Mouse (Mus musculus) embryonic fibroblast, embryonic 13.5 days (primary cell): ENCODE data around the gene Zfhx3. TPM values are rescaled to one million over a fixed set of nuclear protein-coding genes. Genes with fewer than 3 reads are reported as not detected.
A peak's percentile ranks its signal among the peaks of the same experiment; 100 is the strongest.

Experiments
- H3K27ac ChIP-seq: 2 replicates; pipeline ENCODE4 v1.5.1; 2012; ENCODE audit warnings: low read length, control low read depth, inconsistent platforms; ENCODE audit not compliant: insufficient read depth
- H3K4me1 ChIP-seq: 2 replicates; pipeline ENCODE4 v1.6.1; 2011; ENCODE audit warnings: low read length; ENCODE audit not compliant: control insufficient read depth, insufficient read depth
- H3K4me3 ChIP-seq: 2 replicates; pipeline ENCODE4 v1.5.1; 2011; ENCODE audit warnings: mild to moderate bottlenecking, control low read depth, low read length; ENCODE audit not compliant: insufficient read depth
- CTCF ChIP-seq: IDR thresholded peaks from 2 replicates; pipeline ENCODE4 v1.5.1; 2011; ENCODE audit warnings: mild to moderate bottlenecking, control low read depth, low read length, moderate library complexity, borderline replicate concordance; ENCODE audit not compliant: insufficient read depth
- POLR2A ChIP-seq: IDR thresholded peaks from 2 replicates; pipeline ENCODE4 v1.6.1; 2011; ENCODE audit warnings: low read depth, mild to moderate bottlenecking, control low read depth, low read length, moderate library complexity
- polyA plus RNA-seq: library from polyadenylated mRNA; stranded (reverse); fragments of >200 nt; gene quantifications from 2 replicates; pipeline ENCODE4 v1.2.4, GENCODE M21; 2011; ENCODE audit warnings: low read depth; ENCODE audit not compliant: missing spikeins, insufficient read length

Zfhx3 gene
- polyA plus RNA-seq, 1 experiment, result 30.6 TPM

DNA sequence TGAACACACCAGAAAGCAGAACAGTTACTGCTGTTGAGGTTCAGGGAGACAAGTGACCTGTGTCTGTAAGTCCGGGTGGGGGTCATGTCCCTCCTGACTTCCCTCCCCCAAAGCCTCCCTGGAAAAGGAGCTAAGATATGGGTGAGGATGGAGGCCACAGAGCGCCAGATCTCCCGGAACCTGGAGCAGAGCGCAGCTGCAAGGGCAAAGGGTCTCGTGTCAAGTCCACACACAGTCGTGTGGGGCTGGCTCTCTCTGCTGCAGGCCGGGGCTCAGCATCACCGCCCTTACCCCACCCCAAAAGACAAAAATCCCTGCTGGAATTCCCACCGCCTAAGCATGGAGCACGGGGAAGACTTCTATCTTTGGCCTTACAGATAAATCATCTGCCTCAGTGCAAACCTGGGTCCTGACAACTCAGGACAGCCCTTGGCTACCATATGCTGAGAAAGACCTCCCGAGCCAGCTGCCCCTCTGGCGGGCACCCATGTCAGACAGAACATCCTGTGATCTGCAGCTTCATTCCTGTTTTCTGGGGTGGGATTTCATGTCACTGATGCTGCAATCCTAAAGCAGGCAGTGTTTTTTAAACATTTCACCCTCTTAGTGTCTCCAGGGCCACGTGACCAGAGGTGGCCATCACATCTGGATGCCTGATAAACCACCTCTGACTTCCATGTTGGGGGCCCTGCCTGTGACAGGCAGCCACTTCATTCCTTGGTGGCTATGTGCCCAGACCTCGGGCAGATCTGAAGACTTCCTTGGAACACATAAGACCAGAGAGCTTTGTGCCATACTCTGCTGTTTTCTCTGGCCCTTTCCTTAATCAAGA is 926.0 kb downstream of the Zfhx3 start:
- H3K27ac ChIP-seq, result no peak overlapping the region
- no peak overlapping the region for H3K4me3 ChIP-seq
- H3K4me1 ChIP-seq, result no peaks in the 10 kb centered on the region
- TF ChIP-seq POLR2A (no peak), CTCF (no peak)

DNA sequence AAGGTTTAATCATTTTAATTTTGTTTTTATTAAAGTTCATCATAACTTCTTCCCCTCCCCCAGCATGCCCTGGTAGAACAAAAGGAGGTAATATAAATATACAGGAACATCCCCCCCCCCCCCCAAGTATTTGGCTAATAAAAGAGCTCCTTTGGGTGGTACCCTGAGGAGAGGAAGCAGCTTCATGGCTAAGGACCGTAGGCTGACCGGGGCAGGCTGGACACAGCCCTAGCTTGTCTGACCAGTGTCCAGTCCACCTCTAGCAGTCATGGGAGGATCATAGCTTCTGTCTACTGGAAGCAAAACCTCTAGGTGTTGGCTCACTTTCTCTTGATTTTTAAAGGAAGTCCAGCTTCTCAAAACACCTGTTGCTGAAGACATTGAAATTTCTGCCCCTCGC is 927.0 kb downstream of the Zfhx3 start:
- Histone ChIP-seq H3K4me1 (no peaks in the 10 kb centered on the region), H3K27ac (no peak overlapping the region), H3K4me3 (no peak overlapping the region)
- no peak for TF ChIP-seq CTCF
- TF ChIP-seq POLR2A, result no peak

DNA sequence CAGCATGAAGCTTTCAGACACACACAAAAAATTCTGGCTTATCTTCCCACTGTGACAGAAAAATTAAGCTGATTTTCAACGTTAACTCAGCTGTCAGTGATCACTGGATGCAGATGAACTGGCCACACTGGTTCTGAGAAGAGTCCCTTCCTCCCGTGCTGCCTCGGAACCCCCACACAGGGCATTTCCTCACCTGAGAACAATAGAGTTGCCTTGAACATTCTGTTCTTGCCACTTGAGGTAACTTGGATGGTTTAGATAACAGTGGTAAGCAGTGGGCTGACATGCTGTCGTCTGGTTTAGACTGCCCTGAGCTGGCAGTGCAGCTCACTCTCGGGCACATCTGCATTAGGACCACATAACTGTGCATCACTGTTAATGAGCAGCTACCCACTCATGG is 927.5 kb downstream of the Zfhx3 start:
- no peak for TF ChIP-seq CTCF
- Histone ChIP-seq H3K4me3 (no peak overlapping the region), H3K27ac (no peak overlapping the region), H3K4me1 (no peaks in the 10 kb centered on the region)

- Histone ChIP-seq H3K4me1 (no peaks in the 10 kb centered on the region), H3K4me3 (no peak overlapping the region), H3K27ac (no peak overlapping the region)
- TF ChIP-seq CTCF, result no peak
- TF ChIP-seq POLR2A, result no peak
Measured at GRCm38 (mm10) chr8:108870371-108870770, 927.9 kb downstream of the Zfhx3 start.

DNA sequence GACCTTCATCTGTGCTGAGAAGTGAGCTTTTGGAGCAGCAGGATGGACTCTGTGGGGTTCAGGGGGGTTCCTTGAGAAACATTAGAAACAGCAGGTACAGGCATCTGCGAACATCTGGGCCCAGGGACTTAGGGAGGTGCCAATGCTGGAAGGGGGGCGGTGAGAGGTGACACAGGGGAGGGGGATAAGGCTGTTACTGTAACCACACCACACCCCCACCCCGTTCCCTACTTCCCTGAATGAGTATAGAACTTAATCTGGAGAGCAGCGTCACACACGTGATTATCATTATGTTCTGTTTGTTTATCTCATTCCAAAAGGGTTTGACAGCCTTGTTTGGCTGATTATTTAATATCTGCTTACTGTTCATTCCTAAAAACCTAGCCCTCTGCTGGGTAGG is 933.3 kb downstream of the Zfhx3 start:
- Histone ChIP-seq H3K4me1 (no peaks in the 10 kb centered on the region), H3K4me3 (no peak overlapping the region), H3K27ac (no peak overlapping the region)
- TF ChIP-seq CTCF (no peak), POLR2A (no peak)

DNA sequence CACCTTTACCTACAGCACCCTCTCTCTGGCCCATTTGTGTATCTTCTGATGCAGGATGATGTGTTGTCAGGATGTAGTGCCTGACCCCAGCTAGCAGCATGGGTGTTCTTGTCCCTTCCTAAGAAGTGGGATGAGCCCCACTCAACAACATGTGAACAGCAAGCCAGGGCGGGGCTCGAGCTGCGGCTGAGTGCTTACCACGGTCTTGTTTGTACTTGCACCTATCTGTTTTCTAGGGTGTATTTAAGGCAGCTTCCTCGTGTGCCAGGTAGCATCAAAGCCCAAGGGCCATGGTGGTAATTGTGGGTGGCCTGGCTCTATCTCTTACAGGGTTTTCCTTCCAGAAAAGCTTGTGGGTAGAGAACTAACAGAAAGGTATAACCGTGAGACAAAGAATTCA is 937.7 kb downstream of the Zfhx3 start:
- Histone ChIP-seq H3K27ac (no peak overlapping the region), H3K4me3 (no peak overlapping the region), H3K4me1 (no peaks in the 10 kb centered on the region; the same call in 1 of the 2 replicates)
- TF ChIP-seq CTCF (no peak), POLR2A (no peak)

DNA sequence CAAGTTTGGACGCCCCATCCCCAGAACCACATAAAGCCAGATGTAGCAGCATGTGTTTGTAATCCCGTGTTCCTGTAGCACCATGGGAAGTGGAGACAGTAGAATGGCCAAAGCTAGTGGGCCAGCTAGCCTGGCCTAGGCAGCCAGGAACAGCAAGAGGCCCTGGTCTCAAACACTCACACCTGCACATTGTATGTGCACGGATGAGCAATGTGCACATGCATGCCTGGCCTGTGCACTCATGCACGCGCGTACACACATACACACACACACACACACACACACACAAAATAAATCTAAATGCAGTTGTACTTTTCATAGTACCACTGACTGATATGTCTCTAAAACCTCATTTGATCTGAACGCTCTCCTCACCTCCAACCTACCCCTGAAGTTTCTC is 938.9 kb downstream of the Zfhx3 start:
- no peak overlapping the region for H3K4me3 ChIP-seq
- H3K4me1 ChIP-seq, result no peaks in the 10 kb centered on the region; the same call in 1 of the 2 replicates
- H3K27ac ChIP-seq, result no peak overlapping the region
- TF ChIP-seq CTCF (no peak), POLR2A (no peak)

- Histone ChIP-seq H3K27ac (no peak overlapping the region), H3K4me1 (peaks cover 2% of the 10 kb centered on the region), H3K4me3 (no peak overlapping the region)
- TF ChIP-seq CTCF, result no peak
- TF ChIP-seq POLR2A, result no peak
Measured at GRCm38 (mm10) chr8:108882073-108882472, 939.6 kb downstream of the Zfhx3 start.

DNA sequence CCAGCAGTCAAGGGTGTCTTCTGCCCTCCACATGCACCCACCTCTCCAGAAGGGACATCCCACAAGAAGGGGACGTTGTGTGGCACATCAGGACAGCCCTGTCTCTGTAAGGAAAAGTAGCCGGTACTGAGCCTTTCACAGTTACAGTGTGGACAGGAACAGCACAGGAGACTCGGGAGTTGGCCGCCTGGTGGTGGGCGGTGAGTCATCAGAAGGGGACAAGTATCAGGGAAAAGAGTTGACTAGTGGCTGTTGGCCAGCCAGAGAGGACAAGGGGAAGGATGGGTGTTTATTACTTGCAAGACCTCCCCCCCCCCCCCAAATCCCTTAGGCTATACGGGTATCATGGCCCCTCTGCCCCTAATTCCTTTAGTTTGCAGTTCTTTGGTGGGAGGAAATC is 940.9 kb downstream of the Zfhx3 start:
- peaks cover 3% of the 10 kb centered on the region for H3K4me1 ChIP-seq
- no peak for TF ChIP-seq CTCF
- TF ChIP-seq POLR2A, result no peak
- no peak overlapping the region for H3K27ac ChIP-seq
- no peak overlapping the region for H3K4me3 ChIP-seq

DNA sequence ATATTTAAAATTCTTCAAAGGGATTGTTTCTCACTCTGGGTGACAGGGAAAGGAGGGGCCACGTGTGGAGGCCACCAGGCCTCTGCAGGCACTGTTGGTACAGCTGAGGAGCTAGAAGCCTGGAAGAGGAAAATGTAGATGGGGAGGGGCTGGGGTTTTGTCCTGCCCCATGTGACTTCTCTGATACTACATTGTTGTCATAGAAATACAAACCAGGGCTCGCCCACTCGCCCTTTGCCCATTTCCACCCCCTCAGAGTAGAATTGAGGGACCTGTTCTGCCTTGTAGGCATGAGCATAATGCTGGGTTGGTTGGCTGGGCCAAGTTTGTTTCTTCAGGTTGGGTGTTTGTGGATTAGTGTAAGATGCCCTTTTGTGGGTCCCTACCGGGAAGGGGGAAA is 942.5 kb downstream of the Zfhx3 start:
- TF ChIP-seq CTCF (no peak), POLR2A (no peak)
- H3K4me1 ChIP-seq, result peaks cover 3% of the 10 kb centered on the region
- H3K27ac ChIP-seq, result peak overlapping the region; percentile 10; the same call in 1 of the 2 replicates
- H3K4me3 ChIP-seq, result no peak overlapping the region
